Mouse (Mus musculus) yolk sac, embryonic 10.5 days (tissue): ENCODE measurements around the gene Tex261.
"Not testable (repeated sequence)": the region's sequence is repeated elsewhere in the genome, so short reads cannot be mapped to it uniquely, and the experiment has no call there.

Experiments used
- DNase-seq: peaks from one replicate; pipeline ENCODE4 v3.0.0-alpha.2; 2017; ENCODE audit warnings: low spot score

Tex261 gene

DNA sequence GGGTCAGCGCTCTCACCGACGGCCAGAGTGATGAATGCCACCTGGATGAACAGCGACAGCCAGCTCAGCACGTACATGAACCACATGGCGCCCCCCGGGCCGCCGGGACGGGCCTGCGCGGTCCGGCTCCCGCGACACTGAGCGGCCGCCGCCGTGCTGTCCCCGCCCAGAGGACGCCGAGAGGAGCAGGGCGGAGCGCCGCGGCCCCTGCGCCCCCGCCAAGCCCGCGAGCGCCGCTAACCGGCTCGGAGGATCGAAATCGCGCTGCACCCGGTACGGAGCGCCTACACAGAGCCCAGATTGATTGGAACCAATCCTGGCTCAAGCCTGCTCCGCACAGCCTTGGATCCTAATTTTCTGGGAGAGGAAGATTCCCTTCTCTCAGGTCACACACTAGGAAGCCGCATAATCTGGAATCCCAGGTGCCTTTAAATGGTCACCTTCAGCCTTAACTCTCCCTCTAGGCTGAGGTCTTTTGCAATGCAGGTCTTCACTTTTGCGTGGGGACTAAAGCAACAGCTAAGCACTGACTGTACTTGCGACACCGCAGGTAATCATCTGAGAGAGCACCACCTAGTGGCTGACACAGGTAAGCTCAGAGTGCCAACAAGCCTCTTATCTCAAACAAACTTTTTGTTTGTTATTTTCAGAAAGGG, at the start of gene Tex261:
Tex261 (minus strand) TSS at position 176 of the 656 bp plus-strand sequence.
- DNase-seq = peak; percentile 91

DNA sequence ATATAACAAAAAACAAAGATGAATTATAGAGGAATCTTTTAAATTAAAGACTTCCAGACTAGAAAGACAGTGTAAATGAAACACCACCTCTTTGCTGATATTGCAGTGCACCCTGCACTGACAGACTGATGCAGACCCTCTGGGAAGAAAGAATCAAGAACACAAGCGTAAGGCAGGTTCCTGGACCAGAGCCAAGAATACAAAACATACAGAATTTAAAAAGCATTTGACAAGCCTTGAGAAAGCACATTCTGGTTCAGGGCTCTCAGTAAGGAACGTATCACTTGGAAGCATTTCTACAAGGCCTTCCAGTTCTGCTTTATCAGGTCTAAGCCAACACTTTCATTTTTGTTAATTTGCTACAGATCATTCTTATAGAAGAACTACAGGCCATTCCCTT, 46.2 kb upstream of the Tex261 start:
- no peak for DNase-seq

DNA sequence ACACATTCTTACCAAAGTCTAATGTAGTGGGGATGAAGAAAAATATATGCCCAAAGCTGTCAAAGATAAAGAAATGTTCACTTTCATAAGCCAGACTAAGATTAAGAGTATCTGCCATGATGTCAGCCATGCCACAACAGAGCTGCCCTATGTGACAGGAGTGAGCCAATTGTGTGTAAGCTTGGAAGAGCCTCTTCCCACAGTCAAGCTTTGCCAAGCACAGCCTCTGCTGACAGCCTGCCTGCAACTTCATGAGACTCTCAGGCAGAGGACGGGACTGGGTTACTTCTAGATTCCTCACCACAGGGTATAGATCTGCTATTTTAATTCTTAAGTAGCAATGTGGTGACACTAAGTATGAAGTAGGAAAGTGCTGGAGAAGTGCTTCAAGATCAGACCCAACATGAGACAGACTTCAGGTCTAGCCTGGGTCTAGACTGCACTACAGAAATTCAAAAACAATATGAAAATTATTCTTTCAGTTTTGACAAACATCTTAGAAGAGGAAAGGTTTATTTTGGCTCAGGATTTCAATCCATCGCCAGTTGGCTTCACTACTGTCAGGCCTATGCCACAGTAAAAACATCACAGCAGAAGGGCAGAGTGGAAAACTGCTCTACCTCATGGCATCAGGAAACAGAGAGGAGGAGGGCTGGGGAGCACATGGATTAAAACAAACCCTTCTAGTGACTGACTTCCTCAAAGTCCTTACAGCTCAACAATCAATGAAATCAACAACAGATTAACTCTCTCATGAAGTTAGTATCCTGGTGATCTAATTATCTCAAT, 45.3 kb upstream of the Tex261 start:
- no peak for DNase-seq

DNA sequence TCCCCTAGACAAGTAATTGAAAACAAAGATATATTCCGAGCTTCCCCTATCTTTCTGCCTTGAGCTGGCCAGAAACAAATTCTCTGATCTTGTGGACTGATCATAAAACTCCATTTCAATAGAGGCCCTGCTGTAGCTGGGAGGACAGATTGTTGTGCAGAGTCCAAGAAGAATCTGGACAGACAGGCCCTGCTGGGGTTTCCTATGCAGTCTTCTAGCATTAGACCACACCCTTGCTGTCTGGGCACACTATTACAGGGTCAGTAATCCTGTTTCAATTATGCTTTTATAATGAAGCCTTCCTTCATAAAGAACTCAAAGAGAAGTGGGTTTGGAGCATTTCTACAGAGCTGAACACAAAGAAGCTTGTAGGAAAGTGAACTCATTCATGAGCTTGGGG, 43.4 kb upstream of the Tex261 start:
- no peak for DNase-seq

GRCm38 (mm10) chr6:83815801-83816200, 40.2 kb upstream of the Tex261 start:
- DNase-seq = no peak

DNA sequence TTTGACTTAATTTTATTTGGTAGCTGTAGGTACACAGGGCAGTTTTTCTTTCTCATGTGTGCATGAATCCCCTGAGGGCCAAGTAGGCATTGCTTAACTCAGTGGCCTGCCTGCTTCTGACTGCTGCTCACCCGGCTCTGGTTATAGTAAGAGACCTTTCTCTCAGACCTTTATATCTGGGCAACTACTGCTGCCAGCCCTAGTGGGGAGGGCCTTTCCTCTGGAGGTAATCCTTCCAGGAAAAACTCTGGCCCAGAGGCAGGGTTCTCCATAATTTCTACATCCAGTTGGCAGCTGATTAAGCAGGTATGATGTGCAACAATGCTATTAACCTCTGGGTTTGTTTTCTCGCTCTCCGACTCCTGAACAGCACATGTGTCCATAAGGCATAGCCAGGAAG, 27.2 kb upstream of the Tex261 start:
- DNase-seq = no peak

GRCm38 (mm10) chr6:83802033-83802432, 26.4 kb upstream of the Tex261 start:
- no peak for DNase-seq

GRCm38 (mm10) chr6:83796686-83797085, 21.1 kb upstream of the Tex261 start:
- no peak for DNase-seq

DNA sequence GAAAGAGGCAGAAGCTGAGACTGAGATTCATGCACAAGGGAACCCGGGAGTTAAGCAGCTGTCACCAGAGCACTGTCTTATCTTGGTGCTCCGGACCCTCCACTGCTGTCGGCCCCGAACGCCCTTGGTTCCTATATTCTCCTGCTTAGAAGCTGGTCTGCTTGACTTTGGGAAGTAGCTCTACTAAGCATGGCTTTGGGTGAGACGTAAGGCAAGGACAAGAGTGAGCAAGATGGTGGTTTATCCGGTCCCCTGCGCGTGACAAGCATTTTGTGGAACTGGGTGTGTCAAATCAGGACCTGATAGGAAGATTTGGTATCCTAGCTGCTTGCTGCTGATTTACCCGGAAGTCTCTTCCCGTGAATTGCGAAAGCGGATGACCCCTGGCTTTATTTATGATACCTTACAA, 19.9 kb upstream of the Tex261 start:
- peak; percentile 77 for DNase-seq

GRCm38 (mm10) chr6:83794760-83795296, 19.2 kb upstream of the Tex261 start, which contains the start of gene Nagk:
Gene Nagk, plus strand, starts transcription at chr6:83794982.
- DNase-seq = peak; percentile 97

DNA sequence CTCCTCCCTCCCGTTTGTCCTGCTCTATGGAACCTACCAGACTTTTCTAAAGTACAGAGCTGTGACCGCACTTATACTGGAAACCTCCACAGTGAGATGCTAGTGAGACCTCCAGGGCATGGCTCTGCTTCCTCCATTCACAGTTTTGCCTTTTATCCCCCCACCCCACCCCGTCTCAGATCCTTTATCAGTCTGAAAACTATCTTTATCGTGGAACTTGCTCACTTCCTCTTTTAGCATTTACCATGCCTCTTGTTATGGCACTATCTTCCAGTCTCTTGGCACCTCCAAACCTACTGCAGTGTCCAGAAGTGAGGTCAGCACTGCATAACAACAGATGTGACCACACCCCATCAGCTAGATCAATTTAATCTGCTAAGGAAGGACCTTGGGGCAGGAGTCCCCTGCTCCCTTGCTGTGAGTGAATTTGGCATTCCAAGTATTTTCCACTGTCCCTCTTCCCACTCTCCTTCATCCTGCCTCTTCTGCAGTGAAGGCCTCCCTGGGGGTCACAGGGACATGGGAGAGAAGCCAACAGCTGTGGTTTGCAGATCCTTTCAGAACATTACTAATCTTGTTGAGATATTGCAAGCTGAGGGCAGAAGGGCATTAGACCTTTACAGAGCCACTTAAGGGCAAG, 15.8 kb upstream of the Tex261 start:
- DNase-seq = no peak

- DNase-seq = not testable (repeated sequence)
Measured at GRCm38 (mm10) chr6:83790533-83790932, 14.9 kb upstream of the Tex261 start.

GRCm38 (mm10) chr6:83788554-83788953, 12.9 kb upstream of the Tex261 start:
- DNase-seq = no peak

- DNase-seq = no peak
Measured at GRCm38 (mm10) chr6:83786426-83786825, 10.8 kb upstream of the Tex261 start.

GRCm38 (mm10) chr6:83779026-83779425, 3.4 kb upstream of the Tex261 start:
- peak; percentile 16 for DNase-seq

DNA sequence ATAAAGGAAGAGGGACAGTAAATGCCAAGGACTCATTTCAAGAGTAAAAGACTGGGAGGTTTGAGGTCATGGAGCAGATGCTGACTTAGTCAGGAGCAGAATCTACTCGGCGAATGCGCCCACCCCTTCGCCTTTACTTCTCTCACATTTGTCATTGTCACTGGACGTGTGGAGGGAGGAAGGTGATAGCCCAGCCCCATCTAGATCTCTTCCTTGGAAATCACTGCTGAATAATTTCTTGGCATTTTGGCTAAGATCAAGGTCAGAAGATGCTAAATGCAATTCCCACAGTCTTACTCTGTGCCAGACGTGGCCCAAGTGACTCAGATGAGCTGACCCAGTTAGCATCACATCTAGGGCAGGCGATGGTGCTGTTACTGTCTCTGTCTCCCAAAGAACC, 2.7 kb upstream of the Tex261 start:
- DNase-seq = no peak

GRCm38 (mm10) chr6:83774781-83775563, 641 bp downstream of the Tex261 start:
- DNase-seq = peak; percentile 33

DNA sequence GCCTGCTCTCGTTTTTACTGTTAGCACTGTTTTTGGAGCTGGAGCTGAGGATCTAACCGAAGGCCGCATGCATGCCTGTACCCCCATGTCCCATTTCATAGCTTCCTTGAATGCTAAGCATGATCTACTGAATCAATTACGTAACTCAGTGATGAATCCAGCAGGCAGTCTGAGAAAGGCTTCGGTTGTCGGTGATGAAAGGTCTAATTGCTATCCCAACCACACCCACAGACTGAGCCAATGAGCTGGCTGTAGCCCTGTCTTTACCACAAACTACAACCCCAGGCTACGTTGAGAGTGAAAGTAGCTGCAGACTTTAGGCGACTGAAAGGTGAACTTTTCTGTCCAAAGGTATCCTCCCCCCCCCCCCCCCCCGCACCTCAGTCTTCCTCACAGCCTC, 1.5 kb downstream of the Tex261 start:
- no peak for DNase-seq

GRCm38 (mm10) chr6:83768485-83768884, 7.1 kb downstream of the Tex261 start:
- no peak for DNase-seq

DNA sequence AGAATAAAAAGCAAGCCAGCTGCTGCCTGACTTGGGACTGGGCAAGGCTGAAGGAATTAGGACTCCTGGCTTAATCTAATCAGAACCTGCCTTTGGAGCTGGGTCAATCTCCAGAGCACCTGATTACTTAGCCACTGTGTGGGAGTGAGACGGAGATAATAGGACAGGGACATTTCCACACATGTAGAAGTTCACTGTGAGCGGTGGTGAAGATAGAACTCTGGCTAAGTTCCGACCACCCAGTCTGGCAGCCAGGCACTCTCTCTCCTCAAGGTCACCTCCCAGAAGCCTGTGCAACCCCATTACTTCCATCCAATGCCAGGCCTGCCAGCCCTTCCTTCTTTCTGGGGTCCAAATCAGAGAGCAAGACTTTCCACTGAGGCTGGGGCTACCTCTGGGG, 8.6 kb downstream of the Tex261 start:
- no peak for DNase-seq

GRCm38 (mm10) chr6:83762880-83763431, 12.7 kb downstream of the Tex261 start:
- DNase-seq = peak; percentile 22

- no peak for DNase-seq
Measured at GRCm38 (mm10) chr6:83762344-83762743, 13.3 kb downstream of the Tex261 start, which contains the start of gene Ankrd53. Gene Ankrd53, plus strand, starts transcription at chr6:83762644.
